Mouse (Mus musculus) intestine, postnatal 0 days (tissue): ENCODE data around the gene Tst. TPM values are rescaled to one million over a fixed set of nuclear protein-coding genes. Genes with fewer than 3 reads are reported as not detected.
A peak's percentile ranks its signal among the peaks of the same experiment; 100 is the strongest.

Experiments used
- ATAC-seq: fragments of 200-750 bp; cut with Nextera tagmentation; 2 replicates; pipeline ENCODE4 v1.8.0; 2017; ENCODE audit warnings: mild to moderate bottlenecking, moderate TSS enrichment, moderate library complexity
- H3K27ac ChIP-seq: fragments of 300-500 bp; sonication (generic); 2 replicates; pipeline ENCODE4 v1.5.1; 2014; ENCODE audit warnings: mild to moderate bottlenecking, low read depth, low read length, moderate library complexity
- H3K27me3 ChIP-seq: fragments of 300-500 bp; sonication (generic); replicated peaks from 2 replicates; pipeline ENCODE4 v1.6.1; 2014; ENCODE audit warnings: low read length, mixed read lengths; ENCODE audit not compliant: control insufficient read depth, insufficient read depth
- H3K36me3 ChIP-seq: fragments of 300-500 bp; sonication (generic); 2 replicates; pipeline ENCODE4 v1.6.1; 2014; ENCODE audit warnings: mild to moderate bottlenecking, moderate library complexity; ENCODE audit not compliant: control insufficient read depth, insufficient read depth
- H3K4me1 ChIP-seq: fragments of 300-500 bp; sonication (generic); replicated peaks from 2 replicates; pipeline ENCODE4 v1.6.1; 2014; ENCODE audit warnings: antibody characterized with exemption, low read length, mixed read lengths; ENCODE audit not compliant: control insufficient read depth, insufficient read depth
- H3K4me2 ChIP-seq: fragments of 300-500 bp; sonication (generic); replicated peaks from 2 replicates; pipeline ENCODE4 v1.6.1; 2014; ENCODE audit warnings: low read depth, mild to moderate bottlenecking, moderate library complexity
- H3K4me3 ChIP-seq: fragments of 300-500 bp; sonication (generic); 2 replicates; pipeline ENCODE4 v1.5.1; 2014; ENCODE audit warnings: low read depth, low read length
- H3K9ac ChIP-seq: fragments of 300-500 bp; sonication (generic); 2 replicates; pipeline ENCODE4 v1.6.1; 2014; ENCODE audit warnings: mild to moderate bottlenecking, low read depth, low read length
- H3K9me3 ChIP-seq: fragments of 300-500 bp; sonication (generic); 2 replicates; pipeline ENCODE4 v1.6.1; 2016; ENCODE audit warnings: mixed run types; ENCODE audit not compliant: control insufficient read depth
- CTCF ChIP-seq: sonication (generic); IDR thresholded peaks from 2 replicates; pipeline ENCODE4 v1.5.1; 2016; ENCODE audit warnings: low read depth, mild to moderate bottlenecking, control low read depth, antibody characterized with exemption, moderate library complexity
- WGBS: fragments of 180-500 bp; shearing (Covaris S2); extraction: QIAGEN DNeasy Blood & Tissue Kit; methylation state at CpG from one replicate; pipeline ENCODE4 v1.1.7; 2014; 5-methylcytosine and 5-hydroxymethylcytosine counted together
- polyA plus RNA-seq: library from polyadenylated mRNA; unstranded; fragments of >200 nt; fragmentation: Nextera tagmentation; extraction: Ambion mirVana; gene quantifications from 2 replicates; pipeline ENCODE4 v1.2.1, GENCODE M21; 2015

The Tst gene
- polyA plus RNA-seq, 1 experiment from 2014 or later = 48.3 TPM

GRCm38 (mm10) chr15:78384220-78385116, 21.2 kb downstream of the Tst start:
- no peaks in the 10 kb centered on the region for H3K36me3 ChIP-seq
- TF ChIP-seq CTCF = no peak
- H3K27ac ChIP-seq = peak overlapping the region; percentile 74
- H3K4me1 ChIP-seq = no peaks in the 10 kb centered on the region; the same call in 1 of the 2 replicates
- no peaks in the 10 kb centered on the region for H3K9me3 ChIP-seq
- no peak overlapping the region for H3K4me2 ChIP-seq
- H3K27me3 ChIP-seq = peaks cover 26% of the 10 kb centered on the region; the same call in 1 of the 2 replicates
- 43% methylated on average over 7 of the region's 7 CpGs for WGBS
- H3K4me3 ChIP-seq = no peak overlapping the region
- no peak overlapping the region for H3K9ac ChIP-seq
- ATAC-seq = peak; percentile 85

GRCm38 (mm10) chr15:78383450-78384219, 22.1 kb downstream of the Tst start:
- H3K27me3 ChIP-seq = peaks cover 25% of the 10 kb centered on the region; the same call in 1 of the 2 replicates
- H3K4me2 ChIP-seq = no peak overlapping the region; the same call in 1 of the 2 replicates
- H3K9ac ChIP-seq = no peak overlapping the region
- H3K27ac ChIP-seq = peak overlapping the region; percentile 74
- H3K9me3 ChIP-seq = no peaks in the 10 kb centered on the region
- H3K4me1 ChIP-seq = no peaks in the 10 kb centered on the region; the same call in 1 of the 2 replicates
- H3K4me3 ChIP-seq = no peak overlapping the region
- H3K36me3 ChIP-seq = no peaks in the 10 kb centered on the region
- ATAC-seq = peak; percentile 82
- 67% methylated on average over 11 of the region's 11 CpGs for WGBS
- TF ChIP-seq CTCF = no peak

- H3K4me3 ChIP-seq = no peak overlapping the region
- H3K9me3 ChIP-seq = no peaks in the 10 kb centered on the region
- H3K4me2 ChIP-seq = no peak overlapping the region
- no peak for TF ChIP-seq CTCF
- H3K4me1 ChIP-seq = no peaks in the 10 kb centered on the region; the same call in 1 of the 2 replicates
- no peak for ATAC-seq
- peaks cover 33% of the 10 kb centered on the region for H3K27me3 ChIP-seq
- WGBS = 88% methylated on average over 4 of the region's 4 CpGs
- no peaks in the 10 kb centered on the region for H3K36me3 ChIP-seq
- H3K9ac ChIP-seq = no peak overlapping the region
- H3K27ac ChIP-seq = no peak overlapping the region
Measured at GRCm38 (mm10) chr15:78382115-78382514, 23.6 kb downstream of the Tst start.

GRCm38 (mm10) chr15:78380741-78381140, 25.0 kb downstream of the Tst start:
- H3K4me3 ChIP-seq = no peak overlapping the region
- H3K9ac ChIP-seq = no peak overlapping the region
- H3K4me2 ChIP-seq = no peak overlapping the region
- H3K27me3 ChIP-seq = peaks cover 28% of the 10 kb centered on the region
- no peaks in the 10 kb centered on the region for H3K36me3 ChIP-seq
- TF ChIP-seq CTCF = no peak
- no peaks in the 10 kb centered on the region for H3K9me3 ChIP-seq
- 68% methylated on average over 4 of the region's 4 CpGs for WGBS
- H3K4me1 ChIP-seq = no peaks in the 10 kb centered on the region; the same call in 1 of the 2 replicates
- H3K27ac ChIP-seq = no peak overlapping the region
- no peak for ATAC-seq

GRCm38 (mm10) chr15:78380208-78380607, 25.5 kb downstream of the Tst start:
- no peaks in the 10 kb centered on the region; the same call in 1 of the 2 replicates for H3K4me1 ChIP-seq
- no peak overlapping the region for H3K9ac ChIP-seq
- no peak overlapping the region for H3K4me3 ChIP-seq
- H3K27me3 ChIP-seq = peaks cover 33% of the 10 kb centered on the region
- WGBS = 76% methylated on average over 2 of the region's 2 CpGs
- no peaks in the 10 kb centered on the region for H3K9me3 ChIP-seq
- no peak for ATAC-seq
- no peak for TF ChIP-seq CTCF
- H3K27ac ChIP-seq = no peak overlapping the region
- H3K4me2 ChIP-seq = no peak overlapping the region
- H3K36me3 ChIP-seq = no peaks in the 10 kb centered on the region

- ATAC-seq = no peak
- 58% methylated on average over 10 of the region's 10 CpGs for WGBS
- Histone ChIP-seq H3K9me3 (no peaks in the 10 kb centered on the region), H3K4me1 (no peaks in the 10 kb centered on the region), H3K36me3 (no peaks in the 10 kb centered on the region), H3K9ac (no peak overlapping the region), H3K4me3 (no peak overlapping the region), H3K4me2 (no peak overlapping the region), H3K27me3 (peaks cover 46% of the 10 kb centered on the region), H3K27ac (no peak overlapping the region)
- TF ChIP-seq CTCF = no peak
Measured at GRCm38 (mm10) chr15:78378556-78378955, 27.2 kb downstream of the Tst start.
